Mouse (Mus musculus): ENCODE data around the gene Nt5e. TPM values are rescaled to one million over a fixed set of nuclear protein-coding genes. Genes with fewer than 3 reads are reported as not detected.

Gene Nt5e
- polyA plus RNA-seq, 1 experiment from 2014 or later: 3.9 TPM

DNA sequence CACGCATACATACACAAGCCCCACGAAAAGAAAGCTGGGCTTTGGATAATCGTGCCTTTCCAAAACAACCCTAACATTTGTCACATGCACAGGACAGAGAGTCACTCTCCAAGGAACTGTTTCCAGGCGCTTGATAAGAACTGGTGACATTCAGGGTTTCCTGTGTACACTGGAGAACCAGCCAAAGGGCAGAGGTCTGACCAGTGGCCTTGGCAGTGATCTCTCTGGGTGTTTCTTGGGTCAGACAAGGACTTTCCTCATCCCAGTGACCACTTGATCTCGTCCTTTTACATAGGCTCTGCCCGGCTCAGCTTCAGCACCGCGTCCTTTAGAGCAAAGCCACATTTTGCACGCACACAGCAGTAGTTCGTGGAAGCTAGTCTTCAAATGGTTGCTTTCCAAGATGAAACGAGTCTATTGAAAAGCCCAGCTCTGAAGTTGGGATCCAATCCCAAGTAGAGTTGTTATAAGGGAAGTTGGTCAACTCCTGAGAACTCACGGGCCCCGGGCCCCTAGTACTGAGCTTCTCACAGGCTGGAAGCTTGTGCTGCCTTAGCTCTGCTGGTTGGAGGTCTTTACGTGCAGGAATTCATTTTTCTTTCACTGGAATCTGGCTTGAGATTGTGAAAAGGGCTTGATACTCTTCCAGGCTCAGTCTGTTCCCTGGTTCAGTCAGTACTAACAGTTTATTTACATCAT is 34.4 kb downstream of the Nt5e start:
- H3K27me3 ChIP-seq (ENCODE audit: insufficient read depth, low read length): no peaks in the 10 kb centered on the region
- H3K36me3 ChIP-seq (ENCODE audit: insufficient read depth, low read length): no peaks in the 10 kb centered on the region
- H3K4me3 ChIP-seq (ENCODE audit: low read length): no peak overlapping the region
- ATAC-seq (ENCODE audit: low FRiP score, low TSS enrichment): no peak
- no peaks in the 10 kb centered on the region for H3K9me3 ChIP-seq (ENCODE audit: low read length)
- H3K4me2 ChIP-seq (replicated peaks; ENCODE audit: low read depth, low read length): no peak overlapping the region
- no peak overlapping the region for H3K9ac ChIP-seq (replicated peaks; ENCODE audit: low read length)
- H3K27ac ChIP-seq (ENCODE audit: low read length): no peak overlapping the region
- 75% methylated on average over 14 of the region's 14 CpGs for WGBS
- no peaks in the 10 kb centered on the region for H3K4me1 ChIP-seq (ENCODE audit: insufficient read depth, low read length)

DNA sequence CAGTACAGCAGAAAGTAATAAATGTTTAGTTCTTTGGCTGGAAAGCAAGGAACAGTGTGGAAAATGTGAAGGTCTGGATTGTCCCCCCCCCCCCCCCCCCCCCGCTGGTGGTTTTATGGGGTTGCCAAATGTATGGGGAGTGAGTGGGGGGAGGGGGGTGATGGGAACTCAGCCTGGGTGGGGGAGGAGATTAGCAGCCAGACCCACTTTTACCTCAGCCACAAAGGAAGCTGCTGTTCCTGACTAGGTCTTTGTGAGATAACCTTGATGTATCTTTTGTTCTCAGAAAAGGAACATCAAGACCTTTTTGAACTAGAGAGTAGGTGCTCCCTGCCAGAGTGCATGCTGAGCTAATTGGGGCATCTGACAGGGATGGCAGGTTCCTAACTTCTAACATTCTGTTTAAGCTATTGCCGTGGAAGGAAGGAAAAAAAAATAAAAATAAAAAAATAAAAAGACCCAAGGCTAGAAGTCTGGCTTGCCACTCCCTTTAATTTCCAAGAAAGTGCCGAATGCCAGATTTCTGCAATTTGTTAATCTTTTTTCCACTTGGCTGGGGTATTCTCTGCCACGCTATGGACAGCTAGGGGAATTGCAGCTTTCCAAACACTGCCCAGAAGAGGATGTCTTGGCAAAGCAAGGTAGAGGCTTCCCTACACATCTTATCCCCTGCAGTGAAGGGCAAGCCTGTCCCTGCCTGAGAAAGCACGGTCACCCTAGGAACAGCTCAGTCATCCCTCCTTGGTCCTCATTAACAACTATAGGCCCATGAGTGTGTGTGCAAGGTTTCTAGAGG is 35.3 kb downstream of the Nt5e start:
- 50% methylated on average over 4 of the region's 5 CpGs for WGBS
- ATAC-seq (ENCODE audit: low FRiP score, low TSS enrichment): no peak
- Histone ChIP-seq H3K27ac (ENCODE audit: low read length) (no peak overlapping the region), H3K36me3 (ENCODE audit: insufficient read depth, low read length) (no peaks in the 10 kb centered on the region), H3K9ac (replicated peaks; ENCODE audit: low read length) (no peak overlapping the region), H3K4me3 (ENCODE audit: low read length) (no peak overlapping the region), H3K27me3 (ENCODE audit: insufficient read depth, low read length) (no peaks in the 10 kb centered on the region), H3K4me1 (ENCODE audit: insufficient read depth, low read length) (no peaks in the 10 kb centered on the region), H3K9me3 (ENCODE audit: low read length) (no peaks in the 10 kb centered on the region), H3K4me2 (replicated peaks; ENCODE audit: low read depth, low read length) (no peak overlapping the region)

DNA sequence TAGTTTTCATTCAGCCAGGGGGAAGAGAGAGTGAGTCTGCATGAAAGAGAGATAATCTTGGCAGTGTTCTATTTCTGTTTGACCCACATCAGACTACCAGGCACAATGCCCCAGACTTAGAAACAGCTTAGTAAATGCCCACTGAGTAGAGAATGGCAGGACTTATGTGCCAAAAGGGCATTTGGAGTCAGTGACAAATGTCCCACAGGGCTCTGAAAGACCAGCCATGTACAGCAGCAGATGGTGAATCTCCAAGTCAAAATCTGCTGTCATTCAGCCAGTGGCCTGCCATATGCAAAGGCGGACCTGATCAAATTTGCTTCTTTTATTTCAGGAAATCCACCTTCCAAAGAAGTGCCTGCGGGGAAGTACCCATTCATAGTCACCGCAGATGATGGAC is 36.1 kb downstream of the Nt5e start:
- no peak for ATAC-seq (ENCODE audit: low FRiP score, low TSS enrichment)
- Histone ChIP-seq H3K27me3 (ENCODE audit: insufficient read depth, low read length) (no peaks in the 10 kb centered on the region), H3K9me3 (ENCODE audit: low read length) (no peaks in the 10 kb centered on the region), H3K4me1 (ENCODE audit: insufficient read depth, low read length) (no peaks in the 10 kb centered on the region), H3K27ac (ENCODE audit: low read length) (no peak overlapping the region), H3K9ac (replicated peaks; ENCODE audit: low read length) (no peak overlapping the region), H3K4me3 (ENCODE audit: low read length) (no peak overlapping the region), H3K36me3 (ENCODE audit: insufficient read depth, low read length) (no peaks in the 10 kb centered on the region), H3K4me2 (replicated peaks; ENCODE audit: low read depth, low read length) (no peak overlapping the region)
- 97% methylated on average over 3 of the region's 3 CpGs for WGBS

DNA sequence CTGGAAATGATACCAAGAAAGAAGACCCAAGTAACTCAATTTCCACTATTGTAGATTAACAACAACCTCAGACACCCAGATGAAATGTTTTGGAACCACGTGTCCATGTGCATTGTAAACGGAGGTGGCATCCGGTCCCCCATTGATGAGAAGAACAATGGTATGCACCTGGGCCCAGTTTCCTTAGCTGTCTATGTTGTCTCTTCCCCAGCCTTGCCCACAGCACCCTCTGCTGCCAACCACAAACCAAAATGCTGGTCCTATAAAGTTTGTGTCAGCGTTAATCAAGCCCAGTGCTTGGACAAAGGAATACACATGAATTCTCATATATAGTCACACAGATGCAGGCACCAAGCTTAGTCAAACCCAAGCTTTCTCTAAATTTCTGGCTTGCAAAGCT is 39.3 kb downstream of the Nt5e start:
- 87% methylated on average over 4 of the region's 4 CpGs for WGBS

DNA sequence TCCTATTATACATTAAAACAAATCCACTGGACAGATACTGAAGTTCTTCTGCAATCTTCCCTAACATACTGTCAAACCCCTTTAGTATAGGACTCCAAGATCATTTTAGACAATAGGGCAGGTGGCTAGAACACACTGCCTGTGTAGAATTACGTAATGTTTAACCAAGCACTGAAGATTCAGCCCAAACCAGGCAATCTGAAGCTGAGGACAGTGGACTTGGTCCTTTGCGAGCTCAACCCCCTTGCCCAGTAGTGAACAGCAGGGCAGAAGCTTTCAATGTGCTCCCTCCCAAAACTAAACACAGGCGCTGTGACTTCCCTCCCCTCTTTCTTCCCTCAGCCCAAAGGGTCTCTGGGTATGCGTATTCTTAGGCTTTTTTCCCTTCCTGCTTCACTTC is 39.8 kb downstream of the Nt5e start:
- H3K27me3 ChIP-seq (ENCODE audit: insufficient read depth, low read length): no peaks in the 10 kb centered on the region

More for the DNA sequence above, 39.3 kb downstream of the Nt5e start:
- Histone ChIP-seq H3K9me3 (ENCODE audit: low read length) (no peaks in the 10 kb centered on the region), H3K9ac (replicated peaks; ENCODE audit: low read length) (no peak overlapping the region), H3K4me1 (ENCODE audit: insufficient read depth, low read length) (no peaks in the 10 kb centered on the region), H3K27ac (ENCODE audit: low read length) (no peak overlapping the region), H3K27me3 (ENCODE audit: insufficient read depth, low read length) (no peaks in the 10 kb centered on the region), H3K36me3 (ENCODE audit: insufficient read depth, low read length) (no peaks in the 10 kb centered on the region), H3K4me2 (replicated peaks; ENCODE audit: low read depth, low read length) (no peak overlapping the region), H3K4me3 (ENCODE audit: low read length) (no peak overlapping the region)
- no peak for ATAC-seq (ENCODE audit: low FRiP score, low TSS enrichment)

DNA sequence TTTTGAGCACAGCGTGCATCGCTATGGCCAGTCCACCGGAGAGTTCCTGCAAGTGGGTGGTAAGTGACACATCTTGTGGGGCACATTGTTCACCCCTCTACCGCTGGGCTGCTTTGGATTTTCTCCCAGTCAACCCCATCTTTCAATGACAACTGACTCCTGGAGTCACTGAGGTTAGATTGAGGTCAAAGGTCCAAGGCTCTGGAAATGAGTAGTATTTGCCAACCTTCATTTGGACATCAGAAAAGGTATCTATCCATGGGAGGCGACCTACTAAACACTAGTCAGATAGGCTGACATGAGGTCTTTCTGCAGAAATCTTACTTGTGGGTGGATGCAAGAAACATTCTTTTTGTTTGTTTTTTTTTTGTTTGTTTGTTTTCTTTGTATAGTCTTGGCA is 40.3 kb downstream of the Nt5e start:
- no peak overlapping the region for H3K27ac ChIP-seq (ENCODE audit: low read length)
- H3K4me3 ChIP-seq (ENCODE audit: low read length): no peak overlapping the region
- 80% methylated on average over 5 of the region's 5 CpGs for WGBS
- no peak overlapping the region for H3K9ac ChIP-seq (replicated peaks; ENCODE audit: low read length)
- no peaks in the 10 kb centered on the region for H3K36me3 ChIP-seq (ENCODE audit: insufficient read depth, low read length)
- no peaks in the 10 kb centered on the region for H3K27me3 ChIP-seq (ENCODE audit: insufficient read depth, low read length)
- H3K9me3 ChIP-seq (ENCODE audit: low read length): no peaks in the 10 kb centered on the region
- no peak for ATAC-seq (ENCODE audit: low FRiP score, low TSS enrichment)
- H3K4me2 ChIP-seq (replicated peaks; ENCODE audit: low read depth, low read length): no peak overlapping the region
- H3K4me1 ChIP-seq (ENCODE audit: insufficient read depth, low read length): no peaks in the 10 kb centered on the region

More for the DNA sequence above, 39.8 kb downstream of the Nt5e start:
- Histone ChIP-seq H3K27ac (ENCODE audit: low read length) (no peak overlapping the region), H3K36me3 (ENCODE audit: insufficient read depth, low read length) (no peaks in the 10 kb centered on the region), H3K9me3 (ENCODE audit: low read length) (no peaks in the 10 kb centered on the region), H3K9ac (replicated peaks; ENCODE audit: low read length) (no peak overlapping the region), H3K4me1 (ENCODE audit: insufficient read depth, low read length) (no peaks in the 10 kb centered on the region), H3K4me2 (replicated peaks; ENCODE audit: low read depth, low read length) (no peak overlapping the region), H3K4me3 (ENCODE audit: low read length) (no peak overlapping the region)
- peak; percentile 80 for ATAC-seq (ENCODE audit: low FRiP score, low TSS enrichment)
- WGBS: 88% methylated on average over 4 of the region's 4 CpGs

DNA sequence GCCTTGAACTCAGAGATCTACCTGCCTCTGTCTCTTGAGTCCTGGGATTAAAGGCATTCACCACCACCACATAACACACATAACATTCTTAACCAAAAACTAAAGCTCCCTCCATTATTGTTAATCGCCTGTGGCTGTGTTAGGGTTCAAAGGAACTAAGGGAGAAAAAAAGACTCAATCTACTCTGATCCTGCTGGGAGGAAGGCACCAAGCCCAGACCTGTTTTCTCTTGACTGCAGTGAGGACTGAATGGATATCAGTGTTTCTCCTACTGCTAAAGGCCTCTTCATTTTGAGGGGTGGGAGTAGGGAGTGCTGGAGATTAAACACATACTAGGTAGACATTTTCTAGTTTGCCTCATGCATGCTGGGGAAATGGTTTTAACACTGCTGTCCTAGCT is 40.8 kb downstream of the Nt5e start:
- Histone ChIP-seq H3K27ac (ENCODE audit: low read length) (no peak overlapping the region), H3K4me3 (ENCODE audit: low read length) (no peak overlapping the region), H3K27me3 (ENCODE audit: insufficient read depth, low read length) (no peaks in the 10 kb centered on the region), H3K4me2 (replicated peaks; ENCODE audit: low read depth, low read length) (no peak overlapping the region), H3K36me3 (ENCODE audit: insufficient read depth, low read length) (no peaks in the 10 kb centered on the region), H3K9ac (replicated peaks; ENCODE audit: low read length) (no peak overlapping the region), H3K9me3 (ENCODE audit: low read length) (no peaks in the 10 kb centered on the region), H3K4me1 (ENCODE audit: insufficient read depth, low read length) (no peaks in the 10 kb centered on the region)
- no peak for ATAC-seq (ENCODE audit: low FRiP score, low TSS enrichment)
- WGBS: 88% methylated on average over 1 of the region's 1 CpGs

DNA sequence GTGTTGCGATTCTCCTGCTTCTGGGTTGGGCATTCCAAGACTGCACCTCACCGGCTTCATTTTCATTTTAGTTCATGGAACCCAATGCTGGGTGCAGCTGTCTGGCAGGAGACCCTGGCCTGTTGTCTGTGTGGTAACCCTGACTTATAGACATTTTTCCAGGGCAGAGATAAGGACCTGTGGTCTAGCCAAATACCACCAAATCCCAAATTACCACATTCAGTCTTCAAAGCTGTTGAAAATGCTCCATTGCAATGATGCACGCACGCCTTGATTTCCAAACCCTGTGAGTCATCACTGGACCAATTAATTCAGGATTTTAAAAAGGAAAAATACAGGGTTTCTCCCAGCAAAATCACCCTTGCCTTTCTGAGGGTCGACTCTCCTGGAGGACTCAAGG is 41.5 kb downstream of the Nt5e start:
- H3K36me3 ChIP-seq (ENCODE audit: insufficient read depth, low read length): no peaks in the 10 kb centered on the region
- no peak overlapping the region for H3K4me3 ChIP-seq (ENCODE audit: low read length)
- 95% methylated on average over 5 of the region's 5 CpGs for WGBS
- H3K4me2 ChIP-seq (replicated peaks; ENCODE audit: low read depth, low read length): no peak overlapping the region
- H3K9ac ChIP-seq (replicated peaks; ENCODE audit: low read length): no peak overlapping the region
- H3K27ac ChIP-seq (ENCODE audit: low read length): no peak overlapping the region
- no peaks in the 10 kb centered on the region for H3K27me3 ChIP-seq (ENCODE audit: insufficient read depth, low read length)
- ATAC-seq (ENCODE audit: low FRiP score, low TSS enrichment): no peak
- H3K4me1 ChIP-seq (ENCODE audit: insufficient read depth, low read length): no peaks in the 10 kb centered on the region
- H3K9me3 ChIP-seq (ENCODE audit: low read length): no peaks in the 10 kb centered on the region

DNA sequence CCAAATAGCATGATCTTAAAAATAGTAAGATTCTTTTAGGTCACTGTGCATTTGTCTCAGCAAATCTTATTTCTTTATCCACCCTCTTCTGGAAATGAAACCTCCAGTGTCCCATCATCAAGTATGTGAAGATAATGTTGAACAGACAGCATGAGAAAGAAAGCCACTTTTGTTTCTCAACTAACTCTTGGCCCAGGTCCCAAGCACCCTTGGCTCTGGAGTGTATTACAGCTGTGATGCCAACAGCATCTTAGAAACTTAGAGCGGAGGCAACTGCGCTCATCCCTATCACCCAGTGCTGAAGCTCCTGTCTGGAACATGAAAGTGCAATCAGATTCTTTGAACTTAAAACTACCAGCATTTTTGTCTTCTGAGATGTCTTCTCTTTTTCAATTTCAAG is 42.7 kb downstream of the Nt5e start:
- 95% methylated on average over 2 of the region's 2 CpGs for WGBS

DNA sequence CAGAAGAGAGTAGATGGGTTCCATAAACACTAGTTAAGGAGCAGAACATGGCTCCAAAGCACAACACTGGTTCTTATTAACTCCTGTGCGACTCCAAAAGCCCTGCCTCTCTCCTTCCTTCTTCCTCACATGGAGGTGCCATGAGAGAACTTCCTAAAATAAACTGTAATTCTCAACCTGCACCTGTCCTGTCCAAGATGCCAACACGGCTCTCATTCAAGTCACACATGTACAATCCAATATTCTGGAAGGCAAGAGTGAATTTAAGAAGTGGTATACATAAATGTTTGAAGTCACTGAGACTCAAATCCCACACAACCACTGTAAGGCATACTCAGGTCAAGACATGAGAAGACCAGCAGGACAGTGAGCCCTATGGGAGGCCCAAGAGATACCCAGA is 44.2 kb downstream of the Nt5e start:
- no peak for ATAC-seq (ENCODE audit: low FRiP score, low TSS enrichment)
- Histone ChIP-seq H3K9me3 (ENCODE audit: low read length) (no peaks in the 10 kb centered on the region), H3K36me3 (ENCODE audit: insufficient read depth, low read length) (no peaks in the 10 kb centered on the region), H3K4me1 (ENCODE audit: insufficient read depth, low read length) (no peaks in the 10 kb centered on the region), H3K4me3 (ENCODE audit: low read length) (no peak overlapping the region), H3K27me3 (ENCODE audit: insufficient read depth, low read length) (no peaks in the 10 kb centered on the region), H3K4me2 (replicated peaks; ENCODE audit: low read depth, low read length) (no peak overlapping the region), H3K9ac (replicated peaks; ENCODE audit: low read length) (no peak overlapping the region), H3K27ac (ENCODE audit: low read length) (no peak overlapping the region)
- 87% methylated on average over 2 of the region's 2 CpGs for WGBS

More for the DNA sequence above, 42.7 kb downstream of the Nt5e start:
- Histone ChIP-seq H3K4me2 (replicated peaks; ENCODE audit: low read depth, low read length) (no peak overlapping the region), H3K4me3 (ENCODE audit: low read length) (no peak overlapping the region), H3K4me1 (ENCODE audit: insufficient read depth, low read length) (no peaks in the 10 kb centered on the region), H3K27ac (ENCODE audit: low read length) (no peak overlapping the region), H3K27me3 (ENCODE audit: insufficient read depth, low read length) (no peaks in the 10 kb centered on the region), H3K36me3 (ENCODE audit: insufficient read depth, low read length) (no peaks in the 10 kb centered on the region), H3K9ac (replicated peaks; ENCODE audit: low read length) (no peak overlapping the region), H3K9me3 (ENCODE audit: low read length) (no peaks in the 10 kb centered on the region)
- ATAC-seq (ENCODE audit: low FRiP score, low TSS enrichment): no peak

All from kidney, embryonic 16.5 days (tissue).